Mouse (Mus musculus) right cerebral cortex, postnatal 25 days (tissue): ENCODE measurements around the gene Arsj.

ENCODE experiments used
- DNase-seq: peaks from one replicate; pipeline ENCODE4 v3.0.0; 2022

The Arsj gene

GRCm38 (mm10) chr3:126404199-126404598, 40.7 kb downstream of the Arsj start:
- DNase-seq: no peak

DNA sequence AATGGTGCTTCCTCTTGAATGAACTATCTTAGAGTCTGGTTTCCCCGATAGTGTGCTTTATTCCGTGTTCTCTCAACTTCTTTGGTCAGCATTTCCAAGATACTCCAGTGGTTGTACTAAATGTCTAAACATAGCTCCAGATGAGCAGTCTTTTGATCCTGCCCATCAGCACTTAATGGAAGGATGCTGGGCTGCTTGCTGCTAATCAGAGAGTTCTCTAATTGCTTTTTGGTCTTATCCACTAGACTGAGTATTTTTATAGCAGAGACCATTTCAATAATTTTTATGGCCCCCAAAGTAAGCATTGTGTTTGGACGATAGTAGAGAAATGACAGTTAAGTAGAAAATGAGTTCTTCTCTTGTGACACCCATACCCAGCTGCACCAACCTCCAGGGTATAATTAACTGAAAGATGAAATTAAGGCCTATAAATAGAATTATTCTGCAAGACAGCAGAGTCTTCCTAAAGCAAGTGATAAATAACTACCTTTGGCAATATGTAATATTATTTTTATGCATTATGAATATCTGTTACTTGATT, 67.1 kb downstream of the Arsj start:
- no peak for DNase-seq

DNA sequence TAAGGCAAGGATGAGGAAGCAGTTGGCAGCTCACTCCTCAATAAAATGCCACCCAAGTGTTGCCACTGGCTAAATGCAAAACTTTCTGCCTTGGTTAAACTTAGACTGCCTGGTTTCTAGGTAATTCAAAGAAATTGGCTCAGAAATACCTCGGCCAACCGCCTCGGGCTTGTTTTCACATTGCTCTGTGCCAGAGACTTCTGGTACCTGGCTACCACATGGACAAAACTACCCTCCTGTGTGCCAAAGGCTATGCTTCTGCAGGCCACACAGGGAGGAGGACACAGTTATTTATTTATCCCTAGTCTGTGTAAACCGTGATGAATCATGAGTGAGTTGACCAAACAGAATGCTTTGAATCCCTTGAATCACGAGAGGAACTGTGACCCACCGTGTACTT, 75.8 kb downstream of the Arsj start:
- no peak for DNase-seq

DNA sequence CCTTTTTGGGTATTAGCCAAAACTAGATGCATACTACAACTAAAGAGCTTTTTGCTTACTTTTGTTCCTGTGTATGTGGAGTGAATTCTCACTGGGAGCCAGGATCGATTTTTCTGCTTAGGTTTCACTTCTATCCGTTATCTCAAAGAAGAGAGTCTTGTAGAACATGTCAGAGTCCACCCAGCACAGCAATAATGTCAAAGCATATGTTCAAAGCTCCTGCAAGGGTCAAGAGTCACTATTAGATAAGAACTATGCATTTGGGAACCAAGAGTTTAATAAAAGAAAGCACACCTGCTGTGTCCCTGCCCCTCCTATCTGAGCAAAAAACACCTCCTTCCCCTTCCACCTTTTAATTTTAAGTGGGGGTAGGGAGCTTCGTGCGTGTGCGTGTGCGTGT, 85.6 kb downstream of the Arsj start:
- no peak for DNase-seq

GRCm38 (mm10) chr3:126449515-126449914, 86.0 kb downstream of the Arsj start:
- DNase-seq: no peak

DNA sequence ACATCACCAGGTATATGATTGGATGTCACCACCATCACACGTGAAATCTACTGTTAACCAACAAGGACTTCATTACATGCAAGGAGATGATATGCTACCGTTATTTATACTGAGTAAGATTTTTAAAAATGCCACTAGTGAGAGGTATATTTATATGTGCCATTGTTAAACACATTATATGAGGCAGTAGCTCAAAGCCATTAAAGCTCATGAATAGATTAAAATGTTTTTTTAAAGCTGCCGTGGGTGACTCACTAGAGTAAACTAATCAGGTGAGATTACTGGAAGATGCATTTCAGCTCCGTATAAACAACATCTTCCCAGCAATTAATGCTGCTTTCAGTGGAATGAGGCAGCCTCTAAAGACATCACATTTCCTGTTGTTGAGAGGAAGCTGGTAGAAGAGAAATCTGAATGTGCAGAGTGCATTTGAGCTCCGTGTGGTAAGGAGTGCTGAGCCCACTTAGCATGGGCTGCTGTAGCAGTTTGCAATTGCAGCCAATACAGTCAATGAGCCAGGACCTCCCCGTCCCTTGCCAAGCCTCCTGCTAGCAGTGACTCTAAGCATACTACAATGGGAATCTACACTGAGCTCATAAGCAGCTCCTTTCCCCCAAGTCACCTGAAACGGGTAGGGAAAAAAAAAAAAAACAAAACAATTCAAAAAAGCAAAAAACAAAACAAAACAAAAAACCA, 92.5 kb downstream of the Arsj start:
- no peak for DNase-seq

DNA sequence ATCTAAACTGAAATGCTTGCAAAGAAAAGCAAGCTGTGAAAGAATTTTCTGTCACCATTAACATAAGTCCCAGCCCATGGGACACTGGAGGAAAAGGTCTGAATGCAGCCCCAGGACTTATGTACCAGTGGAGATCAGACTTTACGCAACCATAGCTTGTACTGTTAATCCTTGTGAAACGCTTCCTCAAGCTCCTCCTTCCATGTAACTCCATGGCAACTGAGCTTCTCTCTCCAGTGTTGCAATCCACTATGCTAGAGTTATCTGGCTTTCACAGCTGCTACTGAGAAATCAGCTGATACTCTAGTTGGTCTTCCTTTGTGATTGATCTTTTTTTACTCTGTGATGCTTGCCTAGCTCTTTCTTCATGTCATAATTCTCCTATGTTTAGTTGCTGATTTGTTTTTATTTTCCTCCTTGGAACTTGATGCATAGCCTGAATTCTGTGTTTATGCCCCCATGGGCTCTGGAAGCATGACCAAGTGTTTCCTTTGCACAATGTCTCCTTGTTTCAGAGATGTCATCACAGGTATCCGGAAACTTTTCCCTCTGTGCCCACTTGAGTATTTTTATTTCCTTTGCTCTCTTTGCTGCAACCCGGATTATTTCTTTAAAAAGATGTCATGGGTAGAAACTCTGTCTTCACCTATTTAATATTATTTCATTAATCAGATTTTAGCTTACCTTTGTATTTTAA, 99.8 kb downstream of the Arsj start:
- no peak for DNase-seq

GRCm38 (mm10) chr3:126464262-126464661, 100.8 kb downstream of the Arsj start:
- no peak for DNase-seq
